Mouse (Mus musculus) large intestine, adult 2 months (tissue): Measurements from ENCODE around the gene Dhps. TPM values are rescaled to one million over a fixed set of nuclear protein-coding genes. Genes with fewer than 3 reads are reported as not detected.
"Not testable (repeated sequence)": the region's sequence is repeated elsewhere in the genome, so short reads cannot be mapped to it uniquely, and the experiment has no call there.

Source experiments
- DNase-seq: peaks from one replicate; pipeline ENCODE4 v3.0.0-alpha.2; 2012; ENCODE audit warnings: low read depth, low spot score
- WGBS: fragments of 180-500 bp; shearing (Covaris S2); methylation state at CpG from one replicate; pipeline ENCODE4 v1.1.7; 2018; 5-methylcytosine and 5-hydroxymethylcytosine counted together
- polyA plus RNA-seq: library from polyadenylated mRNA; depleted of rRNA; stranded (reverse); fragments of >200 nt; gene quantifications from 2 replicates; pipeline ENCODE4 v1.2.3, GENCODE M21; 2012

The Dhps gene
- polyA plus RNA-seq, 1 experiment = 33.3 TPM

GRCm38 (mm10) chr8:85057367-85057766 is 14.2 kb upstream of the Dhps start:
- WGBS = 64% methylated on average over 7 of the region's 7 CpGs
- no peak for DNase-seq

GRCm38 (mm10) chr8:85059879-85060616 is 11.5 kb upstream of the Dhps start, which contains the start of gene Fbxw9:
Fbxw9 (plus strand) TSS chr8:85060055.
- WGBS = under 1% methylated on average over 53 of the region's 53 CpGs
- DNase-seq = peak; percentile 84

GRCm38 (mm10) chr8:85062603-85063002 is 9.0 kb upstream of the Dhps start:
- 92% methylated on average over 4 of the region's 4 CpGs for WGBS
- DNase-seq = no peak

GRCm38 (mm10) chr8:85065213-85065612 is 6.3 kb upstream of the Dhps start:
- WGBS = 21% methylated on average over 2 of the region's 2 CpGs
- DNase-seq = no peak

- 95% methylated on average over 2 of the region's 2 CpGs for WGBS
- no peak for DNase-seq
Observed at GRCm38 (mm10) chr8:85067155-85067554, 4.4 kb upstream of the Dhps start.

- DNase-seq = no peak
Observed at GRCm38 (mm10) chr8:85067982-85068381, 3.6 kb upstream of the Dhps start, which contains the start of gene Gm5741. Gm5741 (minus strand) TSS chr8:85067982.

GRCm38 (mm10) chr8:85071041-85071440 is 516 bp upstream of the Dhps start:
- WGBS = 63% methylated on average over 5 of the region's 5 CpGs
- no peak for DNase-seq

- 30% methylated on average over 9 of the region's 9 CpGs for WGBS
- DNase-seq = no peak
Observed at GRCm38 (mm10) chr8:85072364-85072929, 890 bp downstream of the Dhps start.

GRCm38 (mm10) chr8:85073041-85073612 is 1.6 kb downstream of the Dhps start:
- no peak for DNase-seq
- WGBS = 93% methylated on average over 15 of the region's 15 CpGs

GRCm38 (mm10) chr8:85074167-85074566 is 2.6 kb downstream of the Dhps start:
- no peak for DNase-seq
- 75% methylated on average over 10 of the region's 10 CpGs for WGBS

- DNase-seq = no peak
- 91% methylated on average over 10 of the region's 10 CpGs for WGBS
Observed at GRCm38 (mm10) chr8:85074617-85075016, 3.1 kb downstream of the Dhps start.

GRCm38 (mm10) chr8:85076001-85076400 is 4.4 kb downstream of the Dhps start:
- no peak for DNase-seq
- 79% methylated on average over 9 of the region's 9 CpGs for WGBS

- DNase-seq = peak; percentile 45
- 2% methylated on average over 2 of the region's 2 CpGs for WGBS
Observed at GRCm38 (mm10) chr8:85076993-85077392, 5.4 kb downstream of the Dhps start.

GRCm38 (mm10) chr8:85080214-85080531 is 8.6 kb downstream of the Dhps start:
- 1% methylated on average over 25 of the region's 25 CpGs for WGBS
- DNase-seq = no peak

GRCm38 (mm10) chr8:85080532-85081215 is 9.1 kb downstream of the Dhps start, which contains the start of gene Wdr83os:
Wdr83os (plus strand) TSS chr8:85080740.
- under 1% methylated on average over 30 of the region's 30 CpGs for WGBS
- DNase-seq = peak; percentile 36

- peak; percentile 21 for DNase-seq
- under 1% methylated on average over 9 of the region's 9 CpGs for WGBS
Observed at GRCm38 (mm10) chr8:85081216-85081555, 9.6 kb downstream of the Dhps start, which contains the start of gene Wdr83. Wdr83 (minus strand) TSS chr8:85081306.

GRCm38 (mm10) chr8:85082169-85082568 is 10.6 kb downstream of the Dhps start:
- DNase-seq = not testable (repeated sequence)
- 76% methylated on average over 4 of the region's 4 CpGs for WGBS

- peak; percentile 94 for DNase-seq
- WGBS = under 1% methylated on average over 30 of the region's 30 CpGs
Observed at GRCm38 (mm10) chr8:85083108-85083813, 11.7 kb downstream of the Dhps start, which contains the start of gene Man2b1. Man2b1 (plus strand) TSS chr8:85083270.

- no peak for DNase-seq
- WGBS = 76% methylated on average over 8 of the region's 8 CpGs
Observed at GRCm38 (mm10) chr8:85084633-85085032, 13.1 kb downstream of the Dhps start.

GRCm38 (mm10) chr8:85086238-85086637 is 14.7 kb downstream of the Dhps start:
- no peak for DNase-seq
- 85% methylated on average over 3 of the region's 3 CpGs for WGBS
